Mouse (Mus musculus) cerebellum, postnatal 36 days (tissue): Measurements from ENCODE around the gene Wdr24.

Source experiments
- DNase-seq, 2 experiments: peaks; one replicate each; pipeline ENCODE4 v3.0.0; 2021 to 2022; ENCODE audit warnings: mixed read lengths in 2 of 2

Gene Wdr24

DNA sequence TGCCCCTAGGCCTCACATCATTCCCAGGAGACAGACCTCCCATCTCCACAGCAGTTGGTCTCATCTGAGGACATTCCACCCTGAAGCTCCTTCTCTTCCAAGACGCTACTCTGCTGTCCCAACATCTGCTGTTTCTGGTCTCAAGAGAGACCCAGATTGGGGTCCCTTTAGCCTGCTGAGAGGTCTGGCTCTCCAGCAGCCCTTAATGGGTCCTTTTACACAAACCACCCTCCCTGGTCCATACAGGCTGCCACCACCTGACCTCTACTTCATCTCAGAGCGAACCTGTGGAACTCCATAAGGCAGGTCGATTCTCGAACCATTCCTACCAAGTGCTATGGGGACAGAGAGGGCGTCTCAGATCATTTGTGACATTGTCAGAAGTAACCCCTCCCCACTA is 15.4 kb upstream of the Wdr24 start:
- DNase-seq: peak in 1 of 2 experiments; percentile 10

- DNase-seq: peak; percentile 94 to 97
Observed at GRCm38 (mm10) chr17:25808789-25809605, 14.4 kb upstream of the Wdr24 start, which contains the start of gene Fbxl16. Fbxl16 (plus strand) TSS chr17:25809085.

- DNase-seq: peak; percentile 68 to 77
Observed at GRCm38 (mm10) chr17:25809606-25810340, 13.7 kb upstream of the Wdr24 start.

DNA sequence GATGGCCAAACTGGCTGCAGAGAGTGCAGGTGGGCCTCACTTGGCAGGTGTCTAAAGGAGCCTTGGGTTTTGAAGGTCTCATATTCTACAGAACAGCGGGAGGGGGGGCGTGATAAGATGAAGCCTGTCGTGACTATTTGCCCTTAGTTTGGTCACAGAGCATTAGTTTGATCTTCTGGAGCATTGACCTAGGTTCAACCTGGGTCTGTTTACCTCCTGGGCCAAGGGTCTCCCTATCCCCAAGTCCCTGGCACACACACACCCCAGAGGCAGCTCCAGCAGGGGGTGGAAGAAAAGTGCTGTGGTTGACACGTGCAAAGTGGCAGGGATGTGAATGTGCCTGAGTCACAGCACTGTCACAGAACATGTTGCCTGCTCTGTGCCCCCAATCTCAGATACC is 12.5 kb upstream of the Wdr24 start:
- DNase-seq: peak in 1 of 2 experiments; percentile 10

DNA sequence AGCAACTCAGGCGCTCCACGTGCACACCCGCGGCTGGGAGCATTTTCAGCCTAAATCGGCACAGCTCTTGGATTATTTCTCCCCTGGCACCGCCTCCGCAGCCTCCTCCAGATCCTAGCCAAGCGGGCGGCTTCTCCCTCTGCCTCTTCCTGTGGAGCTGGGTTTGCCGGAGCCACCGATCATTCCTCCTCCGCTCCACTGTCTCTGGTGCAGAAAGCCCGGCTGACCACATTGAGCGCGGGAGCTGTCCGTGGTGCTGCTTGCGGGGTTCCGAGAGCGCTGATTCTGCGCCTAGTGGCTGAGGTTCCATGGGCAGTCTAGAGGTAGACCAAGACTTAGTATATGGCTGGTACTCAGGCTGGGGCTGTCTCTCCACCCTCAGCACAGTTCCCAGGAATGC is 10.0 kb upstream of the Wdr24 start:
- peak; percentile 69 to 70 for DNase-seq

GRCm38 (mm10) chr17:25817662-25818061 is 5.8 kb upstream of the Wdr24 start:
- DNase-seq: no peak

DNA sequence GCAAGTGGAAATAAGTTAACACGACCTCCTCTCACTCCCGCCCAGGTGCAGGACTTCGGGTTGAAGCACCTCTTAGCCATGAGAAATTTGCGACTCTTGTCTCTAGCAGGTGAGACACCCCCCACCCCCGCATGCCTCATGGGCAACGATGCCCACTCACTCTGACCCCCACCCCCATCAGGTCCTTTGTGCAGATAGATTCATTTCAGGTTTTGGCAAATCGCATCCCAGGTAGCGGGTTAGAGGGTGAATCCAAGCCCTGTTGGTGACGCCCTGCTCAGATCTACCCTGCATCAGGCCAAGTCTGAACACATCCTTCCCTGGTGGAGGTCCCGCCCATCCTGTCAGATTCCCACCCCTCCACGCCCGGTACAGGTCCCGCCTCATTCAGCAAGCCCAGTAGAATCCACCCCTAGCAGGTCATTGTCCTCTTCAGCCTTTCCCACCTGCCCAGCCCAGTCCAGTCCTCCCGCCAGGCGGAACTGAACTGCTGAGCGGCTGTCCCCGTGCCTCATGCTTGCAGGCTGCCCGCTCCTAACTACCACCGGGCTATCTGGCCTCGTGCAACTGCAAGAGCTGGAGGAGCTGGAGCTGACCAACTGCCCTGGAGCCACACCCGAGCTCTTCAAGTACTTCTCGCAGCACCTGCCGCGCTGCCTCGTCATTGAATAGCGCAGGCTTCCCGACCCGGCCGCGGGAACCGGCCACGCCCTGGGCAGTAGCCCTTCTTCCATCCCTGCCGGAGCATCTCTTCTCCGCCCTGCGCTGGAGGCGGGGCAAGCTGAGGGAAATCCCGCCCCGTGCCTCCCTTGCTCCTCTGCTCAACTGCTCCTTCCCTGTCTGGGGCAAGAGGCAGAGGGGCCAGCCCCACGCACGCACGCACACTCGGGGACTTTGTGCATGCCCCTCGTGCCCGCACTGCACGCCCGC is 4.3 kb upstream of the Wdr24 start:
- DNase-seq: no peak

GRCm38 (mm10) chr17:25824362-25825142 is 1.1 kb downstream of the Wdr24 start:
- DNase-seq: no peak

DNA sequence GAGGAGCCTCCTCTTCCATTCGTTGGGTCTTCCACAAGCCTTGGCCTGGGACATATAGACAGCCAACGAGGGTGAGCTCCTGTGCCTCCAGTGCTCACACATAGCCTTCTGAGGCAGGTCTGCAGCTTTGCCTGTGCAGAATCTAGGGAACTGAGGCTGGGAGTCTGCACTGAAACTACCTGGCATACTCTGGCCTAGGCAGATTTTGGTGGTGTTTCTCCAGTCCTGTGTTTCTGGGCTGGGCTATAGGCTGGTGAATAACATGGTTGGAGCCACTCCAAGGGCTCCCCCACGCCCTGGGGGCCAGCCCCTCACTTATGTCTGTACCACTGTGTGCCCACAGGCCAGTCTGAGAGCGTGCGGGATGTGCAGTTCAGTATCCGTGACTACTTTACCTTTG is 1.9 kb downstream of the Wdr24 start:
- no peak for DNase-seq

DNA sequence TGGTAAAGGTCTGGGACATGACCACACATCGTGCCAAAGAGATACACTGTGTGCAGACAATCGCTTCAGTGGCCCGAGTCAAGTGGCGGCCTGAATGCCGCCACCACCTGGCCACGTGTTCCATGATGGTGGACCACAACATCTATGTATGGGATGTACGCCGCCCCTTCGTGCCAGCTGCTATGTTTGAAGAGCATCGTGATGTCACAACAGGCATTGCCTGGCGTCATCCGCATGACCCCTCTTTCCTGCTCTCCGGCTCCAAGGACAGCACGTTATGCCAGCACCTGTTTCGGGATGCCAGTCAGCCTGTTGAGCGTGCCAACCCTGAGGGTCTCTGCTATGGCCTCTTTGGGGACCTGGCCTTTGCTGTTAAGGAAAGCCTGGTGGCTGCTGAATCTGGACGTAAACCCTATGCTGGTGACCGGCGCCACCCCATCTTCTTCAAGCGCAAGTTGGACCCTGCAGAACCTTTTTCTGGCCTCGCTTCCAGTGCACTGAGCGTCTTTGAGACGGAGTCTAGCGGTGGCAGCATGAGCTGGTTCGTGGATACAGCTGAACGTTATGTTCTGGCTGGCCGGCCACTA is 2.6 kb downstream of the Wdr24 start:
- no peak for DNase-seq

GRCm38 (mm10) chr17:25827011-25827410 is 3.6 kb downstream of the Wdr24 start:
- no peak for DNase-seq

DNA sequence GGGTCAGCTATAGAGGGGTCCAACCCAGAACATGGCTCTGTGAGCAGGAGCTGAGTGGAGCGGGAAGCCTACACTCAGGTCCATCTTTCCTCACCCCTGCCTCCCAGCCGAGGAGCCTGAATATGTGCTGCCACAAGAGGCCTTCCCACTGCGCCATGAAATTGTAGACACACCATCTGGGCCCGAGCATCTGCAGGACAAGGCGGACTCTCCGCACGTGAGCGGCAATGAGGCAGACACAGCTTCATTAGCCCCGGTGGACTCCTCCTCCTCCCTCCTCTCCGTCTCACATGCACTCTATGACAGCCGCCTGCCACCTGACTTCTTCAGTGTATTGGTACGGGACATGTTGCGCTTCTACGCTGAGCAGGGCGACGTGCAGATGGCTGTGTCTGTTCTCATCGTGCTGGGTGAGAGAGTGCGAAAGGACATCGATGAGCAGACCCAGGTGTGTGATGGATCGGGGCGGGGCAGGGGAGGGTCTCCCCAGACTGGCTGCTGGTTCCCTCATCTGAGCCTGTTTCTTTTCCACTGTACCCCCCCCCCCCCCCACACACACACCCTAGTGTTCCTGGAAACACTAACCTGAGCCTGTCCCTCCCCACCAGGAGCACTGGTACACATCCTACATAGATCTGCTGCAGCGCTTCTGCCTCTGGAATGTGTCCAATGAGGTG is 4.3 kb downstream of the Wdr24 start:
- DNase-seq: no peak

DNA sequence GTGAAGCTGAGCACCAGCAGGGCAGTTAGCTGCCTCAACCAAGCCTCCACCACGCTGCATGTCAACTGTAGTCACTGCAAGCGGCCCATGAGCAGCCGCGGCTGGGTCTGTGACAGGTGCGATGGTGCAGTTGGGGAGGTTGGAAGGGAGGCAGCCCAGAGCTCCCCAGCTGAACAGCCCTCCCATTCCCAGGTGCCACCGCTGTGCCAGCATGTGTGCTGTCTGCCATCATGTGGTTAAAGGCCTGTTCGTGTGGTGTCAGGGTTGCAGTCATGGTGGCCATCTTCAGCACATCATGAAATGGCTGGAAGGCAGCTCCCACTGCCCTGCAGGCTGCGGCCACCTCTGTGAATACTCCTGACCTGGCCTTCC is 4.8 kb downstream of the Wdr24 start:
- DNase-seq: no peak

DNA sequence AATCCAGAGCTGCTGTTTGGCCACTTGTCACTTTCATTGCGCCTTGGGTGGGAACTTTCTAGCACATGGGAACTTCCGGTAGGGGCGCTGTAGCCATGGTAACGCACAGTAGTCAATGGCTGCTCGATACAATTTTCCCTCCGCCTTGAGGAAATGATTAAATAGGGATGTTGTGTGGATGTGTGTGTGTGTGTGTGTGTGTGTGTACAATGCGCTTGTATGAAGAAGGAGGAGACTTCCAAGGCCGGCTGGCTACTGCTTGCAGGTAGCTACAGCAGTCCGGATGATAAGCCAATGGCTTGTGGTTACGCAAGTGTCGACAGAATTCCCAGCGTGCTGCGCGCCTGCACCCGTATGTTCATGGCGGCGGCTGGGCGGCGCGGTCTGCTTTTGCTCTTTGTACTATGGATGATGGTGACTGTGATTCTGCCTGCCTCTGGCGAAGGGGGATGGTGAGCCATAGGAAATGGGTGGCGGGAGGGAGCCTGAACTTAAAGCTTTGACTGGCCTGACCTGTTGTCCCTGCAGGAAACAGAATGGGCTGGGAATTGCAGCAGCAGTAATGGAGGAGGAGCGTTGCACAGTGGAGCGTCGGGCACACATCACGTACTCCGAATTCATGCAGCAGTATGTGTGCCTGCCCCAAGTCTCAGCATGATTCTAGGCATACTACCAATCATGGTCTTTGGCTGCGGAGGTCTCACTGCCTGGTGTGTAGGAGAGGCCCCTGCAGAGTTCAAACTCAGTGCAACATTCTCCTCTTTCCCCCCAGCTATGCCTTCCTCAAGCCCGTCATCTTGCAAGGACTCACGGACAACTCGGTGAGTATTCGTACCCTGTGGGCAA is 5.5 kb downstream of the Wdr24 start, which contains the start of gene Jmjd8:
Jmjd8 (plus strand) TSS at position 156 of the 846 bp plus-strand sequence.
- peak; percentile 84 to 86 for DNase-seq

- no peak for DNase-seq
Observed at GRCm38 (mm10) chr17:25829558-25830017, 6.2 kb downstream of the Wdr24 start.

DNA sequence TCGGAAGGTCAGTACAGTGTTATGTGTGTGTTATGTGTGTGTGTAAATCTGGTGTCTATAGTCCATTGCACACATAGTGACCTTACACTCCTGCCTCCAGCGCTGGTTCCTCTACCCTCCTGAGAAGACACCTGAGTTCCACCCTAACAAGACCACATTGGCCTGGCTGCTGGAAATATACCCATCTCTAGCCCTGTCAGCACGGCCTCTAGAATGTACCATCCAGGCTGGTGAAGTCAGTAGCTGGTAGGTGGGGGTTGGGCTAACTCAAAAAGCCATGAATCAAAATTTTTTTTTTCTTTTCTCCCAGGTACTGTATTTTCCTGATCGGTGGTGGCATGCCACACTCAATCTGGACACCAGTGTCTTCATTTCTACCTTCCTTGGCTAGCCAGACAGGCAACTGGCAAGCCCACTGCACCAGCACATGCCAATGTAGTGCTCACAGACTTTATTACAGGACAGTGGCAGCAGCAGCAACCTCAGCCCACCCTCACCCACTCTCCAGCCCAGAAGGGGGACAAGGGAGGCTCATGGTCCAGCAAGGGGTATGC is 6.8 kb downstream of the Wdr24 start:
- no peak for DNase-seq

DNA sequence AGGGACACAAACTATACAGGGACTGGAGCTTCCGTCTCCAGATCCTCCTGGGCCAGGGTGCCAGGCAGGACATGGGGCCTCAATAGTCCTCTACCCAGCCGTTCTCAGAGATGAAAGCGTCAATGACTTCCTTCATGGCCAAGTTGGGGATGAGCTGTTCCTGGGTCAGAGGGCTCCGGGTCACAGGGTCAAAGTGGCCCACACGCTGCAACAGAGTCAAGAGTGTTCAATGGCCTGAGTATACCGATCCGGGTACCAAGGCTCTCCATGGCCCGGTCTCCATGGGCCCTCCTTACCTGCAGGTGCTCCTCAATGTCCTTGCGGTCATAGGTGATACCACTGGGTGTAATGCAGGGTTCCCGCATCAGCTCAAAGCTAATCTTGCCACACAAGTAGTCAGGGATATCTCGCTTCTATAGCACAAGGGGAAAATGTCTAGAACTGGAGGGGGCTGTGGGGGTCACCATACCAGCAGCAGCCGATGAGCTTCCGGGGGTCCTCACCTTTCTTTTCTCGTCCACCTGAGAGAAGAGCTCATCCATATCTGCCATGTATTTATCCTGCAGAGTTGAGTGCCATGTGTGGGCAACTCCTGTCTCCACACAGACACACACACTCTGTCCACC is 7.5 kb downstream of the Wdr24 start:
- no peak for DNase-seq

- peak; percentile 41 to 48 for DNase-seq
Observed at GRCm38 (mm10) chr17:25831451-25832281, 8.2 kb downstream of the Wdr24 start.
